Mouse (Mus musculus) heart, embryonic 12.5 days (tissue): Measurements from ENCODE around the gene Nfic. TPM values are rescaled to one million over a fixed set of nuclear protein-coding genes. Genes with fewer than 3 reads are reported as not detected.

Experiments
- ATAC-seq: fragments of 200-750 bp; cut with Nextera tagmentation; 2 replicates; pipeline ENCODE4 v1.8.0; 2017; ENCODE audit warnings: moderate TSS enrichment, moderate library complexity; ENCODE audit not compliant: insufficient number of reproducible peaks, low FRiP score
- H3K27ac ChIP-seq: fragments of 300-500 bp; sonication (generic); 2 replicates; pipeline ENCODE4 v1.5.1; 2016; ENCODE audit warnings: mild to moderate bottlenecking, moderate library complexity; ENCODE audit not compliant: poor library complexity, severe bottlenecking
- H3K27me3 ChIP-seq: fragments of 300-500 bp; sonication (generic); replicated peaks from 2 replicates; pipeline ENCODE4 v1.6.1; 2016; ENCODE audit warnings: mild to moderate bottlenecking, moderate library complexity
- H3K36me3 ChIP-seq: fragments of 300-500 bp; sonication (generic); 2 replicates; pipeline ENCODE4 v1.6.1; 2016; ENCODE audit warnings: mild to moderate bottlenecking, moderate library complexity
- H3K4me1 ChIP-seq: fragments of 300-500 bp; sonication (generic); replicated peaks from 2 replicates; pipeline ENCODE4 v1.6.1; 2016; ENCODE audit warnings: mild to moderate bottlenecking
- H3K4me2 ChIP-seq: fragments of 300-500 bp; sonication (generic); 2 replicates; pipeline ENCODE4 v1.6.1; 2016; ENCODE audit warnings: mild to moderate bottlenecking, moderate library complexity
- H3K4me3 ChIP-seq: fragments of 300-500 bp; sonication (generic); 2 replicates; pipeline ENCODE4 v1.5.1; 2016; ENCODE audit warnings: mild to moderate bottlenecking
- H3K9ac ChIP-seq: fragments of 300-500 bp; sonication (generic); 2 replicates; pipeline ENCODE4 v1.6.1; 2016; ENCODE audit warnings: mild to moderate bottlenecking, moderate library complexity
- H3K9me3 ChIP-seq: fragments of 300-500 bp; sonication (generic); replicated peaks from 2 replicates; pipeline ENCODE4 v1.6.1; 2016; ENCODE audit warnings: mild to moderate bottlenecking, moderate library complexity
- WGBS: fragments of 180-500 bp; shearing (Covaris S2); methylation state at CpG from one replicate; pipeline ENCODE4 v1.1.7; 2016; 5-methylcytosine and 5-hydroxymethylcytosine counted together
- polyA plus RNA-seq: library from polyadenylated mRNA; unstranded; fragments of >200 nt; fragmentation: Nextera tagmentation; extraction: Ambion mirVana; gene quantifications from 2 replicates; pipeline ENCODE4 v1.2.1, GENCODE M21; 2016

Gene Nfic
- polyA plus RNA-seq, 1 experiment from 2014 or later: 40.7 TPM

- H3K27ac ChIP-seq: peak overlapping the region; percentile 92
- peaks cover 96% of the 10 kb centered on the region for H3K4me1 ChIP-seq
- peak overlapping the region; percentile 63 for H3K9ac ChIP-seq
- no peaks in the 10 kb centered on the region for H3K9me3 ChIP-seq
- H3K4me2 ChIP-seq: peak overlapping the region; percentile 66
- 0 out of 2 replicates have a peak, but pooled peaks cover 5% of the 10 kb centered on the region for H3K27me3 ChIP-seq
- H3K36me3 ChIP-seq: peaks cover 54% of the 10 kb centered on the region
- peak overlapping the region; percentile 41 for H3K4me3 ChIP-seq
- WGBS: 22% methylated on average over 31 of the region's 31 CpGs
- ATAC-seq: peak; percentile 40; the same call in 1 of the 2 replicates
These were observed 47.7 kb downstream of the Nfic start for GRCm38 (mm10) chr10:81407539-81408423.

GRCm38 (mm10) chr10:81406504-81407440 is 48.7 kb downstream of the Nfic start:
- Histone ChIP-seq H3K4me3 (peak overlapping the region; percentile 41), H3K9me3 (no peaks in the 10 kb centered on the region), H3K27me3 (0 out of 2 replicates have a peak, but pooled peaks cover 5% of the 10 kb centered on the region), H3K4me1 (peaks cover 96% of the 10 kb centered on the region), H3K36me3 (peaks cover 57% of the 10 kb centered on the region), H3K4me2 (peak overlapping the region; percentile 66), H3K27ac (peak overlapping the region; percentile 76), H3K9ac (peak overlapping the region; percentile 63)
- WGBS: 21% methylated on average over 24 of the region's 24 CpGs
- no peak for ATAC-seq

DNA sequence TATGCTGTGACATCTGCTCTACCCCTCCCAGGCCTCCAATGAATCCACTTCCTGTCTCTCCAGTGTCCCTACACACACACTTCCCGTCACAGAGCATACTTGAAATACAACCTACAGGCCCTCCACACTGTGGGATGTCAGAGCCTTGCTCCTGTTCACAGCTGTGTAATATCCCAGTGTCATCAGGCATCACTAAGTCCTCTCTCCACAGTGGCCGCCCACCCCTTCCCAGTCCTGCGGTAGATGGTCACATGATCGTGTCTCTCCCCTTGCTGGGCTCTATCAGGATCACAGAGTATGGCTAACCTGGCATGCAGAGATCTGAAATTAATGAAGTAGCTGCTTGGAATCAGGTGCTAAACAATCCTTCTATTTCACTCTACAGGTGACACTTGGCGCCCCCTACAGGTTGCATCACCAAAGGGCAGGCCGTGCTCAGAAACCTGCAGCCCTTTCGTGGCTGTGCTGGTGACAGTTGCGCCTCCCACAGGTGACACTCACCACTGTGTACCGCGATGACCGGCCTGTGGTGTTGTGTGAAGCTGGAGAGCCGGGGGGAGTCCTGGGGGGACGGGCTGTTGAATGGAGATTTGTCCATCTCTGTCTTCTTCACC is 49.7 kb downstream of the Nfic start:
- ATAC-seq: no peak
- Histone ChIP-seq H3K9me3 (no peaks in the 10 kb centered on the region), H3K4me2 (peak overlapping the region; percentile 66), H3K27ac (peak overlapping the region; percentile 76; the same call in 1 of the 2 replicates), H3K9ac (no peak overlapping the region), H3K4me3 (no peak overlapping the region), H3K27me3 (0 out of 2 replicates have a peak, but pooled peaks cover 5% of the 10 kb centered on the region), H3K4me1 (peaks cover 95% of the 10 kb centered on the region), H3K36me3 (peaks cover 58% of the 10 kb centered on the region)
- WGBS: 40% methylated on average over 13 of the region's 13 CpGs

DNA sequence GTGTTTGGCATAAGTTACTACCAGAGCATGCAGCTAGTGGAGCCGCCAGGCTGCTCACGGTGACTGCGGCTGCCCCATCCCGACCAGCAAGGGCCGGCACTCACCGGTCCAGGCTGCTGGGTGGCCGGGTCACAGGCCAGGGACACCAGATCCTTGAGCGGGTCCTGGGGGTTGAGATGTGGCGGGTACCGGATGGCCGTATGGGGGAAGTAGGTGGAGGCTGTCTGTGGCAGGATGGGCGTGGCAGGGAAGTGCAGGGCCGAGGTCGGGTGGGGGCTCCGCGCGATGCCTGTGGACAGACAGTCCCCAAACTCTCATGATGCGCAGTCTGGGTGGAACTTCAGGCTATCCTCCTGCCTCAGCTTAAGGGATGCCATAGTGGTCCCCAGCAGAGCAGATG is 50.7 kb downstream of the Nfic start:
- Histone ChIP-seq H3K9ac (no peak overlapping the region), H3K9me3 (no peaks in the 10 kb centered on the region), H3K27me3 (peaks cover 5% of the 10 kb centered on the region; the same call in 1 of the 2 replicates), H3K4me1 (peaks cover 90% of the 10 kb centered on the region), H3K36me3 (peaks cover 68% of the 10 kb centered on the region), H3K4me2 (no peak overlapping the region), H3K27ac (no peak overlapping the region; the same call in 1 of the 2 replicates), H3K4me3 (no peak overlapping the region)
- WGBS: 54% methylated on average over 18 of the region's 18 CpGs
- ATAC-seq: no peak

DNA sequence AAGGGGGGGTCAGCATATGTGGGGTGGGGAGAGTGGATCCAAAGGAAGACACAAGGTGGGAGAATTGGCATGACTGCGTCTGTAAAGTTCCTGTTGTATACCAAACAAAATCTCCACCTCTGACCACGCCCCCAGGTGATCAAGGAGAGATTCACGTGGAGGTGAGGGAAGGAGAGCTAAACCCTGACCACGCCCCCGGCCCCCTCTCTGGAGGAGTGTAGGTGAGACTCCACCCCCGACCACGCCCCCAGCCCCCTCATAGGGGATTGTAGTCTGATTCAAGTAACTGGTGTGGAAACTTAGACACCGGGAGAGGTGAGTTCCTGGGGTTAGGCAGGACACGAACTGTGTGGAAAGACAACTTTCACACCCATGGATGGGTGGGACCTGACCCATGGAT is 51.4 kb downstream of the Nfic start:
- Histone ChIP-seq H3K36me3 (peaks cover 74% of the 10 kb centered on the region), H3K27ac (no peak overlapping the region), H3K9ac (no peak overlapping the region), H3K4me2 (no peak overlapping the region), H3K4me3 (no peak overlapping the region), H3K27me3 (peaks cover 5% of the 10 kb centered on the region; the same call in 1 of the 2 replicates), H3K4me1 (peaks cover 83% of the 10 kb centered on the region), H3K9me3 (no peaks in the 10 kb centered on the region)
- no peak for ATAC-seq
- 25% methylated on average over 9 of the region's 9 CpGs for WGBS

- peaks cover 5% of the 10 kb centered on the region; the same call in 1 of the 2 replicates for H3K27me3 ChIP-seq
- no peak overlapping the region; the same call in 1 of the 2 replicates for H3K4me2 ChIP-seq
- no peak overlapping the region for H3K4me3 ChIP-seq
- H3K27ac ChIP-seq: peak overlapping the region; percentile 93
- 74% methylated on average over 10 of the region's 10 CpGs for WGBS
- H3K4me1 ChIP-seq: peaks cover 77% of the 10 kb centered on the region
- peaks cover 75% of the 10 kb centered on the region for H3K36me3 ChIP-seq
- no peaks in the 10 kb centered on the region for H3K9me3 ChIP-seq
- peak overlapping the region; percentile 61 for H3K9ac ChIP-seq
- ATAC-seq: no peak
These were observed 51.9 kb downstream of the Nfic start for GRCm38 (mm10) chr10:81403511-81403910.

- Histone ChIP-seq H3K4me2 (peak overlapping the region; percentile 53), H3K27ac (peak overlapping the region; percentile 93), H3K4me1 (peaks cover 65% of the 10 kb centered on the region), H3K9ac (peak overlapping the region; percentile 61), H3K27me3 (peaks cover 5% of the 10 kb centered on the region; the same call in 1 of the 2 replicates), H3K4me3 (peak overlapping the region; percentile 19; the same call in 1 of the 2 replicates), H3K36me3 (peaks cover 80% of the 10 kb centered on the region), H3K9me3 (no peaks in the 10 kb centered on the region)
- ATAC-seq: no peak
- 23% methylated on average over 7 of the region's 7 CpGs for WGBS
These were observed 53.1 kb downstream of the Nfic start for GRCm38 (mm10) chr10:81402227-81402765.

DNA sequence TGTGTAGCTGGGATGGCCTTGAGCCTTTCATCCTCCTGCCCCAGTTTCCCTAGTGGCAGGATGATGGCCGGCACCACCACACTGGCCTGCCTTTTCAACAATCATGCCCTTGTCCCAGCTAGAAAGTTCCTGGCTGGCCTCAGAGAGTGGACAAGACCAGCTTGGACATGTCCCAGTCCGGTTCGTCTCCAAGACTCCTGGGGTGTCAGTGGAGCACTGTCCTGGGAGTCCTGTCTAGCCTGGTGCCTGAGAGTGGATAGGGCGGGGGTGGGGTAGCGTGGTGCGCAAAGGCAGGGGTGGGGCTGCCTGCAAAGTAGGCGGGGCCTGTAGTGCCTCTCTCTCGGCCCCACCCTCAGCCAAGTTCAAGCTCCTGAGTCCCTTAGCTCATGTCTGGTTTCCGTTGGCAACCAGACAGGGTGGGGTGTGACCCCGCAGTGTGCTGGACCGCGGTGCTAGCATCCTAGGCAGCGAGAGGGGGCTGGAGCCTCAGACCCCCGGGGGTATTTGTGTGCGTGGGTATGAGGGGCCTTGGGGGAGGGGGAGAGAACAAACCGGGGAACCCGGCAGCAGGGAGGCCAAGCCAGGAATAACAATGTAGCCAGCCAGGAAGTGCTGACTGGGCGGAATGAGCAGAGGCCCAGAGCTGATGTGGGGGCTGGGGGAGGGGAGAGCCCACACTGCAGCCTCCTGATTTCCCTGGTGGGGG is 53.8 kb downstream of the Nfic start:
- peak overlapping the region; percentile 61 for H3K9ac ChIP-seq
- WGBS: 9% methylated on average over 18 of the region's 18 CpGs

GRCm38 (mm10) chr10:81401205-81401520 is 54.3 kb downstream of the Nfic start:
- Histone ChIP-seq H3K27ac (peak overlapping the region; percentile 93), H3K9me3 (no peaks in the 10 kb centered on the region), H3K36me3 (peaks cover 72% of the 10 kb centered on the region), H3K4me1 (peaks cover 54% of the 10 kb centered on the region), H3K27me3 (peaks cover 5% of the 10 kb centered on the region; the same call in 1 of the 2 replicates), H3K4me2 (peak overlapping the region; percentile 53), H3K4me3 (no peak overlapping the region), H3K9ac (0 out of 2 replicates have a peak overlapping the region, but pooled peaks have one; percentile 42)
- no peak for ATAC-seq
- 25% methylated on average over 10 of the region's 10 CpGs for WGBS

More for the DNA sequence above, 53.8 kb downstream of the Nfic start:
- H3K27ac ChIP-seq: peak overlapping the region; percentile 93
- peak; percentile 86 for ATAC-seq
- H3K4me1 ChIP-seq: peaks cover 59% of the 10 kb centered on the region
- peak overlapping the region; percentile 53 for H3K4me2 ChIP-seq
- H3K9me3 ChIP-seq: no peaks in the 10 kb centered on the region
- peak overlapping the region; percentile 19; the same call in 1 of the 2 replicates for H3K4me3 ChIP-seq
- H3K27me3 ChIP-seq: peaks cover 5% of the 10 kb centered on the region; the same call in 1 of the 2 replicates
- H3K36me3 ChIP-seq: peaks cover 76% of the 10 kb centered on the region
